Comparison of ENCODE assay signal across 8 mouse cellular contexts in the genomic region with DNA sequence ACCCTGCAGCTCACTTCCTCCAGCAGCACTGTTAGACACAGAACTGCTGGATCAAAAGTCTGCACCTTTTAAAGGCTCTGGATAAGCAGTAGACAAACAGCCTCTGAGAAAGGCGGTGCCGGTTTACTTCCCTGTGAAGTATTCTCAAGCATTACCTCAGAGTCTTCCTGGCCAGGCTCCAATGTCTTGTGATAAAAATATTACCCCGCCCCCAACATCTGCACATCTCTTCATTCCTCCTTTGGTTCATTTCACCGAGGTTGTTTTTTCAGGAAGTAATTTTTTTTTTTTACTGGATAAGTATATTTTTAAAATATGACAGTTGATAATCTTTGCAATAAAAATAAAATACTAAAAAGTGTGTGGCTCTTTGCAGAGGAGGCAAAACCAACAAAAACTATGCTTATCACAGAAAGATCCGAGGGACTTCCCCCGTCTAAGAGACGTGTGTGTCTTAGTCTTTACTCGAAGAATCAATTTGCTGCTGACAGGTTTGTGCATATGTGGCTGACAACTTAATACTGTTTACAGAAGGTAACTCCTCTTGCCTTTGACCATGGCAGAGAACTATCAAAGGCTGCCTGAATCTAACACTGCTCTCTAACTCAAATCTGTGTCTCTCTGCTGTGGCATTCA.
DNase-seq lines count a peak whose midpoint lies in the region; ATAC-seq and TF ChIP-seq lines count a peak whose summit lies in the region.

No protein-coding gene starts in this region.

- no peak overlapping the region for H3K4me2 ChIP-seq in limb, embryonic 14.5 days (replicated peaks; ENCODE audit: low read depth, low read length, severe bottlenecking)
- H3K4me2 ChIP-seq in intestine, embryonic 14.5 days (ENCODE audit: low read length): no peak overlapping the region
- no peak overlapping the region for H3K4me2 ChIP-seq in hindbrain, embryonic 14.5 days (replicated peaks)

- H3K9ac ChIP-seq in limb, embryonic 14.5 days (ENCODE audit: low read depth, low read length, severe bottlenecking): no peak overlapping the region
- H3K9ac ChIP-seq in intestine, embryonic 14.5 days (ENCODE audit: low read length): no peak overlapping the region
- no peak overlapping the region for H3K9ac ChIP-seq in hindbrain, embryonic 14.5 days

- DNase-seq in limb, embryonic 14.5 days (ENCODE audit: low spot score): peak; percentile 70
- DNase-seq in limb, embryonic 10.5 days (ENCODE audit: low spot score): no peak
- peak; percentile 9 for DNase-seq in c-Kit-positive CD71-positive TER-119-negative erythroid progenitor cells, embryonic 14.5 days (ENCODE audit: low read depth)
- DNase-seq in intestine, embryonic 14.5 days (ENCODE audit: low spot score): peak; percentile 55
- no peak for DNase-seq in hindbrain, embryonic 14.5 days (ENCODE audit: low spot score)
- DNase-seq in layer of hippocampus, postnatal 25 days (ENCODE audit: extremely low spot score in 1 of 2, low spot score in 1 of 2): no peak
- DNase-seq in thymus, postnatal 10 days (ENCODE audit: low spot score in 2 of 2): no peak

- H3K4me1 ChIP-seq in limb, embryonic 14.5 days (ENCODE audit: control insufficient read depth, insufficient read depth, low read length): no peaks in the 10 kb centered on the region
- no peaks in the 10 kb centered on the region for H3K4me1 ChIP-seq in limb, embryonic 10.5 days
- H3K4me1 ChIP-seq in intestine, embryonic 14.5 days (replicated peaks; ENCODE audit: control insufficient read depth, insufficient read depth, low read length): peaks cover 10% of the 10 kb centered on the region
- no peaks in the 10 kb centered on the region for H3K4me1 ChIP-seq in hindbrain, embryonic 14.5 days (replicated peaks; ENCODE audit: control insufficient read depth, insufficient read depth, low read length)

- 59% methylated on average over 8 of the region's 8 CpGs for WGBS in limb, embryonic 14.5 days
- 78% methylated on average over 8 of the region's 8 CpGs for WGBS in limb, embryonic 10.5 days
- WGBS in intestine, embryonic 14.5 days: 19% methylated on average over 8 of the region's 8 CpGs
- 73% methylated on average over 8 of the region's 8 CpGs for WGBS in hindbrain, embryonic 14.5 days

- ATAC-seq in limb, embryonic 14.5 days (ENCODE audit: low FRiP score, low read depth): no peak
- peak; percentile 62; the same call in 1 of the 2 replicates for ATAC-seq in intestine, embryonic 14.5 days (replicated peaks; ENCODE audit: low FRiP score, low TSS enrichment, low read depth)
- 0 out of 2 replicates have a peak, but pooled peaks have one; percentile 19 for ATAC-seq in neutrophil, adult 5-6 weeks (ENCODE audit: extremely low read depth, insufficient number of reproducible peaks, low FRiP score, poor library complexity, severe bottlenecking)
- no peak for ATAC-seq in hindbrain, embryonic 14.5 days (ENCODE audit: low FRiP score)

- TF ChIP-seq POLR2A in limb, embryonic 14.5 days (IDR thresholded peaks at IDR 0.05; ENCODE audit: borderline replicate concordance, extremely low read depth, insufficient read depth, insufficient read length): no peak

- no peaks in the 10 kb centered on the region for H3K9me3 ChIP-seq in limb, embryonic 14.5 days (ENCODE audit: control insufficient read depth, low read length)
- no peaks in the 10 kb centered on the region for H3K9me3 ChIP-seq in limb, embryonic 10.5 days (replicated peaks)
- H3K9me3 ChIP-seq in intestine, embryonic 14.5 days (ENCODE audit: control insufficient read depth, low read length): no peaks in the 10 kb centered on the region
- no peaks in the 10 kb centered on the region for H3K9me3 ChIP-seq in hindbrain, embryonic 14.5 days (ENCODE audit: control insufficient read depth, low read length)

- no peaks in the 10 kb centered on the region for H3K27me3 ChIP-seq in limb, embryonic 14.5 days (ENCODE audit: control insufficient read depth, insufficient read depth, low read length)
- no peaks in the 10 kb centered on the region for H3K27me3 ChIP-seq in limb, embryonic 10.5 days (ENCODE audit: low read depth, poor library complexity, severe bottlenecking)
- no peaks in the 10 kb centered on the region for H3K27me3 ChIP-seq in intestine, embryonic 14.5 days (replicated peaks; ENCODE audit: control insufficient read depth, insufficient read depth, low read length)
- H3K27me3 ChIP-seq in hindbrain, embryonic 14.5 days (ENCODE audit: control insufficient read depth, insufficient read depth, low read length): no peaks in the 10 kb centered on the region

- H3K36me3 ChIP-seq in limb, embryonic 14.5 days (ENCODE audit: control insufficient read depth, insufficient read depth, low read length): peaks cover 5% of the 10 kb centered on the region; the same call in 1 of the 2 replicates
- H3K36me3 ChIP-seq in limb, embryonic 10.5 days: peaks cover 6% of the 10 kb centered on the region; the same call in 1 of the 2 replicates
- H3K36me3 ChIP-seq in intestine, embryonic 14.5 days (ENCODE audit: control insufficient read depth, insufficient read depth, low read length): no peaks in the 10 kb centered on the region
- no peaks in the 10 kb centered on the region; the same call in 1 of the 2 replicates for H3K36me3 ChIP-seq in hindbrain, embryonic 14.5 days (replicated peaks; ENCODE audit: control insufficient read depth, insufficient read depth)

- H3K4me3 ChIP-seq in limb, embryonic 14.5 days (replicated peaks; ENCODE audit: low read length): no peak overlapping the region
- no peak overlapping the region for H3K4me3 ChIP-seq in limb, embryonic 10.5 days
- H3K4me3 ChIP-seq in intestine, embryonic 14.5 days (ENCODE audit: low read depth, low read length): no peak overlapping the region
- no peak overlapping the region for H3K4me3 ChIP-seq in hindbrain, embryonic 14.5 days (replicated peaks; ENCODE audit: low read length)

- H3K27ac ChIP-seq in limb, embryonic 14.5 days (replicated peaks; ENCODE audit: low read depth, low read length): no peak overlapping the region
- no peak overlapping the region for H3K27ac ChIP-seq in limb, embryonic 10.5 days
- H3K27ac ChIP-seq in intestine, embryonic 14.5 days (ENCODE audit: low read depth): no peak overlapping the region
- no peak overlapping the region for H3K27ac ChIP-seq in hindbrain, embryonic 14.5 days

Comparison
In these comparisons a context has a peak if more than half of its experiments do, and no peak if none do; other contexts are left out.
1. DNase-seq: peak in limb, embryonic 14.5 days (single experiment), c-Kit-positive CD71-positive TER-119-negative erythroid progenitor cells, embryonic 14.5 days (single experiment) and intestine, embryonic 14.5 days (single experiment); none in limb, embryonic 10.5 days (single experiment), hindbrain, embryonic 14.5 days (single experiment), layer of hippocampus, postnatal 25 days (0 of 2) and thymus, postnatal 10 days (0 of 2).
2. ATAC-seq: peak in intestine, embryonic 14.5 days (single experiment) and neutrophil, adult 5-6 weeks (single experiment); none in limb, embryonic 14.5 days (single experiment) and hindbrain, embryonic 14.5 days (single experiment).